Mouse (Mus musculus) gastrocnemius, postnatal 14 days (tissue): ENCODE results near the gene Mib2. TPM values are rescaled to one million over a fixed set of nuclear protein-coding genes. Genes with fewer than 3 reads are reported as not detected.
"Not testable (repeated sequence)": the region's sequence is repeated elsewhere in the genome, so short reads cannot be mapped to it uniquely, and the experiment has no call there.

ENCODE experiments used
- DNase-seq: peaks from one replicate; pipeline ENCODE4 v3.0.0; 2021; ENCODE audit warnings: mixed read lengths
- intact Hi-C: fragments of 180-260 bp; cut with DNase I; formaldehyde crosslinking; loops from one replicate; pipeline ENCODE4 v1.15.1; 2025; ENCODE audit warnings: low total_unique reads
- total RNA-seq, 2 experiments: library from RNA; stranded (reverse); gene quantifications; 2 replicates each; pipeline ENCODE4 v1.2.3; 2021

The Mib2 gene
- total RNA-seq, 2 experiments from 2014 or later: 11.3 to 13.3 TPM

GRCm38 (mm10) chr4:155683670-155684277 lies 14.8 kb upstream of the Mib2 start:
- intact Hi-C loops, DNase-seq: not testable (repeated sequence)

DNA sequence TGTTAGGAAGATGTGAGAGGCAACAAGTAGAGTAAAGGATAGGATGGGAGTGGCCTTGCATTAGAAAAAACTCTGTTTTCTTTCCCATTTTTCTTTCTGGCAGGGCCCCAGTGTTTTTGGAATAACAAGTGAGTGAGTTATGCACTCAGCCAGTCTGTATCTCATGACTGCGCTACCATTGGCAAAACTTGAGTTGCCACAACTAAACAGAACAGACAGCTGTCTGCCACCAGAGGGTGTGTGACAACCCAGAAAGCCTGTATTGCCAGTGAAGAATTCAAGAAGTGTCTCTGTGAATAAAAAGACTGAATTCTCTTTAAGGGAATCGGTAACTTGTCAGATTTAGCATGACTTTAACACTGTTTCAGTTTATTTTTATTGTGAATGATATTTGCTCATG lies 7.0 kb upstream of the Mib2 start:
- intact Hi-C loops: no loop called here

GRCm38 (mm10) chr4:155672082-155672481 lies 3.1 kb upstream of the Mib2 start:
- intact Hi-C loops: no loop called here
- DNase-seq: no peak

More for the DNA sequence above, 7.0 kb upstream of the Mib2 start:
- DNase-seq: no peak

- intact Hi-C loops, DNase-seq: not testable (repeated sequence)
Measured at GRCm38 (mm10) chr4:155670236-155670635, 1.2 kb upstream of the Mib2 start.

DNA sequence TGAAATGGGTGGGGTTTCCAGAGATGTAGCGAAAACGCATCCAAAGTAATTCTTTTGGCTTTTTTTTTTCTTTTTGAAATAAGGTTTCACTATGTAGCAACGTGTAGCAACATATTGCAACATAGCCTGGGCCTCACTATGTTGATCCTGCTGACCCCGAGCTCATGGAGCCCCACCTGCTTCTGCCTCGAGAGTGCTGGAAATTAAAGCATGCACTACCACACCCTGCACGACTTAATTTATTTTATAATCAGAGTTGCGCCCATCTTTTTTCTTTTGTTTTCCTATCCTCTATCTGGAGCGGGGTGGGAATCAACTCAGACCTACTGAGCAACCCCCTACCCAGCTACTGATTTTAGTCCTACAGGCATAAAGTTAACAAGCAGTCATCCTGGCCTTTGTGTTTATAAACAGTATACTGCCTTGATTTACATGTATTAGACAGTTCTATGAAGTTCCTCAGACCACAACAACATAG lies 639 bp upstream of the Mib2 start:
- intact Hi-C loops: no loop called here
- DNase-seq: no peak

DNA sequence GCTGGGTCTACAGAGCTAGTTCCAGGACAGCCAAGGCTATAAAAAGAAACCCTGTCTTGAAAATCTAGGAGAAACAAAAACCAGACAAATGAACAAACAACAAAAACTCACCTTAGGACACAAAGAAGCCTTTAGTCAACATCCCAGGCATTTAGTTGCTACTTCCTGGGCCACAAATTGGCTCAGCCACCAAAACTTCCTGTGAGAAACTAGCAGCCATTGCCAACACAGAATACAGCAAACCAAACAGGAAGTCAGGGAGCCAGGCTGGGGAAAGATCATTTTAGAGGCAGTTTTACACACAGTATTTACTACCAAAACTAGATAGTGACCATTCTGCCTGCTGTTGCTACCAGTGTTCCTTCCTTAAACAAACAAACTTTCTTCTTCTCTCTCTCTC lies 2.1 kb downstream of the Mib2 start:
- intact Hi-C loops: no loop called here

GRCm38 (mm10) chr4:155660641-155661040 lies 8.4 kb downstream of the Mib2 start:
- no peak for DNase-seq

More for the DNA sequence above, 2.1 kb downstream of the Mib2 start:
- DNase-seq: no peak

GRCm38 (mm10) chr4:155658961-155659360 lies 10.0 kb downstream of the Mib2 start:
- intact Hi-C loops: no loop called here
- no peak for DNase-seq

More at GRCm38 (mm10) chr4:155660641-155661040, 8.4 kb downstream of the Mib2 start:
- intact Hi-C loops: no loop called here

- intact Hi-C loops: no loop called here
- DNase-seq: no peak
Measured at GRCm38 (mm10) chr4:155656214-155656751, 12.7 kb downstream of the Mib2 start.

DNA sequence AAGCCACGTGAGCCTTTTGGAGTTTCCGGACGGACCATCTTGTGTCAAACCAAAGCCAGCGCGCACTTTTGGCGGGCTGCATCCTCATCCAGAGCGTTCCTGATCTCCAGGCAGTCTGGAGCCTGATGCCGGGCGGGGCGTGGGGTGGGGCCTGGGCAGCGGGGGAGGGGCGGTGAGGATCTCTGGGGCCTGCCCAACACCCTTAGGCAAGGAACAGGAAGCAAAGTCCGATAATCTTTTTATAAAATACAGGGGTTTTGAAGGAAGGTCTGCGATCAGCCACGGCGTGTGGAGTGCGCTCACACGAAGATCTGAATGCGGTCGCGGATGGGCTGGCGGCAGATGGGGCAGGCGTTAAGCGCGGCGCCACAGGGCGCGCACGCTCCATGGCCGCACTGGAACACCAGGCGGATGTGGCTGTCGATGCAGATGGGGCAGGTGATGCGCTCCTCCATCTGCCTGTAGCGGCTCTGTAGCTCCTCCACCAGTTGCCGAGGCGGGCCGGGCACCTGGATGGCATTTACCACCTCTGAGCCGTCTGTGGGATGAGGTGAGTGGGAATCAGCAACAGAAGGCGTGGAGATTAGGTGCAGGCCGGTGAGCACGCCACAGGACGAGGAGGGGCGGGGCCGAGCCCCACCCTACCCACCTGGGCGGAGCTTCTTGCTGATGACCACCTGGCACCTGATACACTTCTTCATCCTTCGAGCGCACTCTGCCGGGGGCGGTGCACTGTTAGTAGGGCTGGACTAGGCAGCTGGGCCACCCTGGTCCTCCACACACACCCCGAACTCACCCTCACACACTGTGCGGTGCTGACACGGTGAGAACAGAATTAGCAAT lies 14.3 kb downstream of the Mib2 start:
- peak; percentile 74 for DNase-seq
- intact Hi-C loops: no loop called here

DNA sequence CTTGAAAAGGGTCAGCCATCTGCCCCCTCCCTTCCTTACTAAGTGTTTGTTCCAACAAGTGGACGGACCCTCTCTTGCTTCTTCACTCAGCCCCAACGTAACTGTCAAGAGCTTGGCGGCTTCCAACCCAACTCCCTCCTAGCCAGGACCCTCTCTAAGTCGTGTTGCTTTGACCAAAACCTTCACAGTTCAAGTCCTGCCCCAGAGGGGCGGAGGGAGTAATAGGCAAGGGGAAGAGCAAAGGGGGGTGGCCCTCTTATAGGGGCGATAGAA lies 14.9 kb downstream of the Mib2 start:
- intact Hi-C loops: no loop called here
- DNase-seq: no peak

DNA sequence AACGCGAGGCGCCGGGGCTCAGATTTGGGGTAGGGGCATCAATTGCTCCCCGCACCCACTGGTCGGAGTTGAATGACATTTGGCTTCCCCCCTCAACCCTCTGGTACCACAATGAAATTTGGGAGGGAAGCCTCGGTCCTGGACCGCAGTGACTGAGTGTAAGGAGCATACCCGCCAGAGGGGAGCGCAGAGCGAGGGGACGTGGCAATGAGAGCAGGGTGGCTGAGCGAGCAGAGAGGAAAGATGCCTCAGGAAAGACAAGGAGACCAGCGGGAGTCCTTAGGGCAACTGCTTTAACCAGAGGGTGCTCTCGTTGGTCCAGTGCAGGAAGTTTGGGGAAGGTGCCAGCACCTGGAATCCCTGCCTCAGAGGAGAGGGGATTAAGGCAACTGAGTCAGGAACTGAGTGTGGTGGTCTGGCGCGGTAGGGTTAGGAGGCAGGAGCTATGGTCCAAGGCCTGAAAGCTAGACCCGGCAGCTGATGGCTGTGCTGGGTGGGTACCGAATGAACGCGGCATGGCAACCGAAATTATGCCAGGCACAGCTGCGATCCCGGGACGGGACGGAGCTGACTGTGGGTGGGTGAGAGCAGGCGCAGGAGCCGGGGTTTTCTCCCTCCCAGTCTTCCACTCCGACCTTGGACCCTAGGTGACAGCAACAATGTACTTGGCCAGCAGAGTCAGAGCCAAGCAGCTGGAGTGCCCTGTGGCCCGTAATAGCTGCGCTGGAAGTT lies 15.4 kb downstream of the Mib2 start:
- no peak for DNase-seq
- intact Hi-C loops: no loop called here

DNA sequence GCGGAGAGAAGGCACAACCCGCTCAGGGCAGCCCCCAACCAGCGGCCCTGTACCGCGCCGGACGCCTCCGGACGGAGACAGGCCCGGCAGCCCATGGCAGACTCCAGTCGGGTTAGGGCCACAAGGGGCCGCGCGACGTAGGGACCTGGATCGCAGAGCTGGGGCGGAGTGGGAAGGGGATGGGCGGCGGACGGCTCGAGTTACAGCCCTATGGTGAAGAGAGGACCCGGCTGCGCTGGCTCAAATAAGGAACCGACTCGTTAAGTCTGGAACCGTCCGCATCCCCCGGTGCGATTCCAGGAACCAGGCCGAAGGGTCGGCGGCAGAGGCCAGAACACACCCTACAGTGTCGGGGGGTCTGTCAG lies 15.9 kb downstream of the Mib2 start, which contains the start of gene Mmp23:
TSS of gene Mmp23 (minus strand) at position 299 of the 365 bp plus-strand sequence.
- DNase-seq: peak; percentile 71
- intact Hi-C loops: no loop called here

- DNase-seq: no peak
- intact Hi-C loops: no loop called here
Measured at GRCm38 (mm10) chr4:155652283-155653085, 16.5 kb downstream of the Mib2 start.

DNA sequence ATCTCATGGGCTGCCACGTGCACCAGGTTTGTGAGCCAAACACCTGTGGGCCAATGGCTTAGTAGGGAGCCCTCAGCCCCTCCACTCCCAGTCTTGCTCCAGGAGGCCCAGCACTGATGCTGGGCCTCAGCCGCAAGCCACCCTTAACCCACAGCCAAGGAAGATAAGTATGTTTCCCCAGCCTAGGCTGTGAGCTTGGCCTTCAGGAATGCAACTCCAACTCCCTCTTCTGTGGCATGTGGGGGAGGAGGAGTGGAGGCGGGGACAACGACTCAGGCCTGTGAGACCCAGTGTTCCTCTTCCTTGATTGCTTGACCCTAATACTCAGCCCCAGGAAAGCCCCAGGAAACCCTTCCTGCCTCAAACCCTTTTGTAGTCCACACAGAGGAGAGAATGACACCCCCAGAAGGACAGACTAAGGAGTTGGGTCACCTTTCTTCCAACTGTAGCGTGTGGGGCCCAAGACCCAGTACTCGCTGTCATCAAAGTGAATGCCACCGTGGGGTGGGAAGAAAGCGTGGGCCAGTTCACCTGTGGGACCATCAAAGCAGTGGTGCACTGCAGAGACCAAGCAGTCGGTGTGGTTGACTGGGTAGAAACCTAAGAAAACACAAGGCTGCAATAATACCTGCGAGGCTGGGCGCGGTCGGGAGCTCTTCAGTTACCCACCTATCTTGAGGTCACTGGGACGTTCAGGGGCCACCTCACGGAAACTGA lies 17.3 kb downstream of the Mib2 start:
- DNase-seq: no peak
- intact Hi-C loops: no loop called here

DNA sequence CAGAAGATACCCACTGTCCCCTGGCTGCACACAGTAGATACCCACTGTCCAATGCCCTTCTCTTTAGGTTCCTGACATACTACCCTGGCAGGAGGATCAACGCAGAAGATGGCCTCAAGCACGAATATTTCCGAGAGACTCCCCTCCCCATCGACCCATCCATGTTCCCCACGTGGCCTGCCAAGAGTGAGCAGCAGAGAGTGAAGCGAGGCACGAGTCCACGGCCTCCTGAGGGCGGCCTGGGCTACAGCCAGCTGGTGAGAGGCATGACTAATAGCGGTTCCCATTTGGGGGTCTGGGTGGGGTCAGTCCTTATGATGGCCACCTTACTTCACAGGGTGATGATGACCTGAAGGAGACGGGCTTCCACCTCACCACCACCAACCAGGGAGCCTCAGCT lies 19.6 kb downstream of the Mib2 start:
- DNase-seq: no peak
- intact Hi-C loops: no loop called here

DNA sequence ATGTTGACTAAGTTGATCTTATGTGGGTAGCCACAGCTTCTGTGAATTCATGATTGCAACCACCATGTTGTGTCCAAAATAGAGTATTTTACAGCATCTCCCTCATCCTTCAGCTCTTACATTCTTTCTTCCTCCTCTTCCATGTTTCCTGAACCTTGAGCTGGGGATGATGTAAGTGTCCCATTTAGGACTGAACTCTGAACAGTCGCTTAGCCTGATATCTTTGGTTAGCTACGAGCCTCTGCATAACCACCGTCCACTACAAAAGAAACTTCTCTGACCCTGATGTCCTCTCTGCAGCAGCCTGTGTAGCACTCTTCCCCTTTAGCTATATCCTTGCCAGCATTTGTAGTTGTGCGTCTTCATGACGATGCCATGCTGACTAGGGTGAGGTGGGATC lies 23.3 kb downstream of the Mib2 start:
- intact Hi-C loops: no loop called here
- DNase-seq: no peak

GRCm38 (mm10) chr4:155645308-155645707 lies 23.7 kb downstream of the Mib2 start, which contains the start of gene Gm10563:
TSS of gene Gm10563 (minus strand) at chr4:155645408.
- DNase-seq, intact Hi-C loops: not testable (repeated sequence)

DNA sequence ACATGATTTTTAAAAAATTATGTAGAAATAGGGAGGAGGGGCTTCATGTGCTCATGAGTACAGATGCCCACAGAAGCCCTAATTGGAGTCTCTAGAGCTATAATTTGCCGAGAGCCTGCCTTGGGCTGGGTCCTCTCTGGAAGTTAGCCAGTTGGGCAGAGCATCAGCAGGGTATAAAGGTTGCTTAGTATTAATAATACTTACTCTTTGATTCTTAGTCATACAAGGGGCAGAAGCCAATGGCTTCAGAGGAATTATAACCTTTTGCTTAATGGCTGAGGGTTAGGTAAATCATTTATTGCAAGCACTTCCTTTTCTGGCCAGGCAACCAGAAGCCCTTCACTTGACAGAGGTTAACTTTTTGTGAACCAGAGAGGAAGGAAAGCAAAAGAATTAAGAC lies 25.5 kb downstream of the Mib2 start:
- intact Hi-C loops: no loop called here
- DNase-seq: no peak
